13 mouse cellular contexts compared by ENCODE assay signal in genomic region chr7:68293997-68294789, GRCm38 (mm10). TPM values are rescaled to one million over a fixed set of nuclear protein-coding genes. Genes with fewer than 3 reads are reported as not detected.
DNase-seq lines count a peak whose midpoint lies in the region; ATAC-seq and TF ChIP-seq lines count a peak whose summit lies in the region.
"Had no signal": no experiment of that assay in that cellular context is flagged by ENCODE, and none has a peak within 500 bp of the region (broad histone marks: within the 10 kb centered on the region; RNA-seq: fewer than 3 reads in every experiment).

No protein-coding gene starts in this region.

- peak overlapping the region; percentile 38 for H3K27ac ChIP-seq in kidney, embryonic 16.5 days (ENCODE audit: low read length)
- H3K27ac ChIP-seq in kidney, adult 2 months (ENCODE audit: insufficient read depth, low read depth, low read length): no peak overlapping the region
- peak overlapping the region; percentile 41 for H3K27ac ChIP-seq in embryonic facial prominence, embryonic 10.5 days (replicated peaks)
- H3K27ac ChIP-seq in embryonic facial prominence, embryonic 14.5 days (replicated peaks; ENCODE audit: low read depth, low read length): peak overlapping the region; percentile 84
- peak overlapping the region; percentile 83 for H3K27ac ChIP-seq in limb, embryonic 14.5 days (replicated peaks; ENCODE audit: low read depth, low read length)
- H3K27ac ChIP-seq: liver, embryonic 12.5 days; neural tube, embryonic 12.5 days had no signal

- no peak for DNase-seq in kidney, adult 2 months
- DNase-seq in embryonic facial prominence, embryonic 10.5 days (ENCODE audit: low spot score): no peak
- peak; percentile 81 for DNase-seq in embryonic facial prominence, embryonic 14.5 days (ENCODE audit: low spot score)
- DNase-seq in limb, embryonic 14.5 days (ENCODE audit: low spot score): peak; percentile 79
- DNase-seq in ovary, adult 18-20 months (ENCODE audit: low spot score): no peak
- no peak for DNase-seq in urinary bladder, postnatal 4 days (ENCODE audit: low spot score in 2 of 2)
- DNase-seq: right cerebral cortex, adult 18-20 months had no signal

- no peaks in the 10 kb centered on the region for H3K27me3 ChIP-seq in kidney, embryonic 16.5 days (ENCODE audit: insufficient read depth, low read length)
- H3K27me3 ChIP-seq in kidney, adult 2 months (replicated peaks; ENCODE audit: control insufficient read depth, insufficient read depth, low read length): no peaks in the 10 kb centered on the region
- no peaks in the 10 kb centered on the region for H3K27me3 ChIP-seq in embryonic facial prominence, embryonic 10.5 days (replicated peaks; ENCODE audit: low read depth, poor library complexity, severe bottlenecking)
- H3K27me3 ChIP-seq in embryonic facial prominence, embryonic 14.5 days (replicated peaks; ENCODE audit: control insufficient read depth, insufficient read depth, low read length): no peaks in the 10 kb centered on the region
- H3K27me3 ChIP-seq in limb, embryonic 14.5 days (ENCODE audit: control insufficient read depth, insufficient read depth, low read length): no peaks in the 10 kb centered on the region
- H3K27me3 ChIP-seq: liver, embryonic 12.5 days; neural tube, embryonic 12.5 days had no signal

- no peaks in the 10 kb centered on the region for H3K9me3 ChIP-seq in kidney, embryonic 16.5 days (ENCODE audit: low read length)
- H3K9me3 ChIP-seq in embryonic facial prominence, embryonic 10.5 days: no peaks in the 10 kb centered on the region
- H3K9me3 ChIP-seq in embryonic facial prominence, embryonic 14.5 days (ENCODE audit: control insufficient read depth, low read length): no peaks in the 10 kb centered on the region
- no peaks in the 10 kb centered on the region for H3K9me3 ChIP-seq in limb, embryonic 14.5 days (ENCODE audit: control insufficient read depth, low read length)
- H3K9me3 ChIP-seq: liver, embryonic 12.5 days; neural tube, embryonic 12.5 days had no signal

- no peak for TF ChIP-seq POLR2A in kidney, adult 2 months (IDR thresholded peaks at IDR 0.05; ENCODE audit: low read depth, low read length)
- TF ChIP-seq POLR2A in limb, embryonic 14.5 days (IDR thresholded peaks at IDR 0.05; ENCODE audit: borderline replicate concordance, extremely low read depth, insufficient read depth, insufficient read length): no peak

- no peak overlapping the region for H3K4me3 ChIP-seq in kidney, embryonic 16.5 days (ENCODE audit: low read length)
- no peak overlapping the region for H3K4me3 ChIP-seq in kidney, adult 2 months (ENCODE audit: insufficient read depth, low read depth, low read length)
- H3K4me3 ChIP-seq in embryonic facial prominence, embryonic 10.5 days: no peak overlapping the region
- no peak overlapping the region for H3K4me3 ChIP-seq in embryonic facial prominence, embryonic 14.5 days (ENCODE audit: low read depth, low read length)
- no peak overlapping the region; the same call in 1 of the 2 replicates for H3K4me3 ChIP-seq in limb, embryonic 14.5 days (replicated peaks; ENCODE audit: low read length)
- H3K4me3 ChIP-seq: liver, embryonic 12.5 days; neural tube, embryonic 12.5 days had no signal

- TF ChIP-seq CTCF in kidney, adult 2 months (conservative IDR thresholded peaks at IDR 0.05; ENCODE audit: insufficient read depth, insufficient read length, low read depth, low read length): no peak

- ATAC-seq in kidney, embryonic 16.5 days (ENCODE audit: low FRiP score, low TSS enrichment): peak; percentile 84
- ATAC-seq in embryonic facial prominence, embryonic 14.5 days (ENCODE audit: low read depth): peak; percentile 71
- ATAC-seq in limb, embryonic 14.5 days (ENCODE audit: low FRiP score, low read depth): peak; percentile 86
- ATAC-seq: activated CD4-positive, CD25-positive, alpha-beta regulatory T cell, adult 4 months; hindbrain, embryonic 16.5 days; liver, embryonic 12.5 days had no signal

- H3K4me1 ChIP-seq in kidney, embryonic 16.5 days (ENCODE audit: insufficient read depth, low read length): peaks cover 7% of the 10 kb centered on the region; the same call in 1 of the 2 replicates
- no peaks in the 10 kb centered on the region for H3K4me1 ChIP-seq in kidney, adult 2 months (ENCODE audit: control insufficient read depth, insufficient read depth, low read length)
- peaks cover 16% of the 10 kb centered on the region for H3K4me1 ChIP-seq in embryonic facial prominence, embryonic 10.5 days
- H3K4me1 ChIP-seq in embryonic facial prominence, embryonic 14.5 days (ENCODE audit: control insufficient read depth, insufficient read depth, low read length): peaks cover 4% of the 10 kb centered on the region; the same call in 1 of the 2 replicates
- H3K4me1 ChIP-seq in limb, embryonic 14.5 days (ENCODE audit: control insufficient read depth, insufficient read depth, low read length): peaks cover 13% of the 10 kb centered on the region
- H3K4me1 ChIP-seq: liver, embryonic 12.5 days; neural tube, embryonic 12.5 days had no signal

- 50% methylated on average over 16 of the region's 16 CpGs for WGBS in kidney, embryonic 16.5 days
- 59% methylated on average over 16 of the region's 16 CpGs for WGBS in kidney, adult 2 months
- WGBS in embryonic facial prominence, embryonic 10.5 days: 68% methylated on average over 16 of the region's 16 CpGs
- 23% methylated on average over 16 of the region's 16 CpGs for WGBS in embryonic facial prominence, embryonic 14.5 days
- WGBS in limb, embryonic 14.5 days: 16% methylated on average over 16 of the region's 16 CpGs

- peak overlapping the region; percentile 19; the same call in 1 of the 2 replicates for H3K4me2 ChIP-seq in kidney, embryonic 16.5 days (replicated peaks; ENCODE audit: low read depth, low read length)
- peak overlapping the region; percentile 47 for H3K4me2 ChIP-seq in embryonic facial prominence, embryonic 14.5 days (ENCODE audit: low read depth, low read length)
- H3K4me2 ChIP-seq in limb, embryonic 14.5 days (replicated peaks; ENCODE audit: low read depth, low read length, severe bottlenecking): peak overlapping the region; percentile 30; the same call in 1 of the 2 replicates
- H3K4me2 ChIP-seq: liver, embryonic 12.5 days; neural tube, embryonic 12.5 days had no signal

- no peaks in the 10 kb centered on the region for H3K36me3 ChIP-seq in kidney, embryonic 16.5 days (ENCODE audit: insufficient read depth, low read length)
- H3K36me3 ChIP-seq in kidney, adult 2 months (ENCODE audit: control insufficient read depth, insufficient read depth, low read length): no peaks in the 10 kb centered on the region
- H3K36me3 ChIP-seq in embryonic facial prominence, embryonic 10.5 days (replicated peaks): no peaks in the 10 kb centered on the region
- no peaks in the 10 kb centered on the region for H3K36me3 ChIP-seq in embryonic facial prominence, embryonic 14.5 days (ENCODE audit: control insufficient read depth, insufficient read depth, low read length)
- H3K36me3 ChIP-seq in limb, embryonic 14.5 days (ENCODE audit: control insufficient read depth, insufficient read depth, low read length): no peaks in the 10 kb centered on the region
- H3K36me3 ChIP-seq: liver, embryonic 12.5 days; neural tube, embryonic 12.5 days had no signal

- no peak overlapping the region for H3K9ac ChIP-seq in kidney, embryonic 16.5 days (replicated peaks; ENCODE audit: low read length)
- H3K9ac ChIP-seq in embryonic facial prominence, embryonic 14.5 days (ENCODE audit: low read depth, low read length): 0 out of 2 replicates have a peak overlapping the region, but pooled peaks have one; percentile 19
- no peak overlapping the region; the same call in 1 of the 2 replicates for H3K9ac ChIP-seq in limb, embryonic 14.5 days (ENCODE audit: low read depth, low read length, severe bottlenecking)
- H3K9ac ChIP-seq: liver, embryonic 12.5 days; neural tube, embryonic 12.5 days had no signal

RNA-seq across cellular contexts. Expression of gene Fam169b, which starts 20.6 kb away (rescaled TPM):
- 1.1 and 1.5 TPM in 2 replicates for polyA plus RNA-seq in kidney, embryonic 16.5 days (2015; fragmentation: Nextera tagmentation; extraction: Ambion mirVana)
- polyA plus RNA-seq in kidney, adult 2 months (2012; rRNA removed): 7.9 and 11.3 TPM in 2 replicates
- polyA plus RNA-seq in embryonic facial prominence, embryonic 10.5 days (2016; fragmentation: Nextera tagmentation; extraction: Ambion mirVana): 1.1 and 1.4 TPM in 2 replicates
- 2.1 and 2.4 TPM in 2 replicates for polyA plus RNA-seq in embryonic facial prominence, embryonic 14.5 days (2014; fragmentation: Nextera tagmentation; extraction: Ambion mirVana)
- 1.9 and 2.5 TPM in 2 replicates for polyA plus RNA-seq in limb, embryonic 14.5 days (2012; rRNA removed)
- 1.0 TPM in 2 replicates for polyA plus RNA-seq in limb, embryonic 14.5 days (2014; fragmentation: Nextera tagmentation; extraction: Ambion mirVana)
- polyA plus RNA-seq: hindbrain, embryonic 16.5 days had no signal

RNA-seq across cellular contexts. Expression of gene Pgpep1l, which starts 30.2 kb away (rescaled TPM):
- polyA plus RNA-seq in kidney, embryonic 16.5 days (2015; fragmentation: Nextera tagmentation; extraction: Ambion mirVana): not detected in 2 replicates
- 0.16 and 1.1 TPM in 2 replicates for polyA plus RNA-seq in kidney, adult 2 months (2012; rRNA removed)
- polyA plus RNA-seq in embryonic facial prominence, embryonic 10.5 days (2016; fragmentation: Nextera tagmentation; extraction: Ambion mirVana): not detected in 2 replicates
- polyA plus RNA-seq in embryonic facial prominence, embryonic 14.5 days (2014; fragmentation: Nextera tagmentation; extraction: Ambion mirVana): 0.54 TPM in 1 of 2 replicates, not detected in the other
- polyA plus RNA-seq in limb, embryonic 14.5 days (2012; rRNA removed): 0.59 and 0.80 TPM in 2 replicates
- polyA plus RNA-seq in limb, embryonic 14.5 days (2014; fragmentation: Nextera tagmentation; extraction: Ambion mirVana): 0.19 TPM in 1 of 2 replicates, not detected in the other
- polyA plus RNA-seq: forebrain, embryonic 11.5 days; hindbrain, embryonic 16.5 days; liver, embryonic 12.5 days; neural tube, embryonic 12.5 days had no signal

Comparison
In these comparisons a context has a peak if more than half of its experiments do, and no peak if none do; other contexts are left out.
1. DNase-seq: peak in embryonic facial prominence, embryonic 14.5 days (single experiment) and limb, embryonic 14.5 days (single experiment); none in kidney, adult 2 months (single experiment), embryonic facial prominence, embryonic 10.5 days (single experiment), ovary, adult 18-20 months (single experiment) and urinary bladder, postnatal 4 days (0 of 2).
2. Peak in every context shown above with its lines, with median percentiles within 50 percentile points of each other: ATAC-seq and H3K4me2 ChIP-seq.